Mouse (Mus musculus): Measurements from ENCODE around the gene Ccdc32. TPM values are rescaled to one million over a fixed set of nuclear protein-coding genes. Genes with fewer than 3 reads are reported as not detected.

Gene Ccdc32
- polyA plus RNA-seq, 1 experiment from 2014 or later, result 19.9 TPM

DNA sequence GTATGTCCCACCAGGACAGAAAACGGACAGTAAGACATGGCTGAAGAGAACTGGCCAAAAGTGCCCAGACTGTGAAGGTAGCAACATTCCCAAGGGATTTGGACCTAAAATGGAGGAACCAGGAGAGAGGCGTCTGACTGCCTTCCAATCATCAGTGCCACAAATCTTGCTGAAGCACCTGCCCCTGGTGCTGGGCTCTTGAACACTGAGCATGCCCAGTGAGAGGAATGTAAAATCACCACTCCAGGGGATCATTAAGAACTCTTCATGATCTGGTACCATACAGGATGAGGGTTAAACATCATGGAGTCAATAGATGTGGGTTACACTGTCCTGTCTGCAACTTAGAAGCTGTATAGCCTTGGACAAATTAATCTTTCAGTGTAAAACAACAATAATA, 16.0 kb upstream of the Ccdc32 start:
- H3K9ac ChIP-seq, result no peak overlapping the region
- H3K4me3 ChIP-seq (ENCODE audit: low read depth, low read length), result no peak overlapping the region
- DNase-seq (no peak), ATAC-seq (ENCODE audit: insufficient read depth) (no peak)
- H3K36me3 ChIP-seq (ENCODE audit: insufficient read depth), result peaks cover 14% of the 10 kb centered on the region; the same call in 1 of the 2 replicates
- no peaks in the 10 kb centered on the region for H3K9me3 ChIP-seq (ENCODE audit: low read depth, low read length)
- H3K27ac ChIP-seq (ENCODE audit: low read depth), result no peak overlapping the region
- H3K27me3 ChIP-seq (ENCODE audit: insufficient read depth, low read length), result no peaks in the 10 kb centered on the region
- WGBS, result 63% methylated on average over 2 of the region's 2 CpGs
- H3K4me1 ChIP-seq (ENCODE audit: insufficient read depth), result no peaks in the 10 kb centered on the region
- no peak for TF ChIP-seq CTCF (IDR thresholded peaks at IDR 0.05; ENCODE audit: low read depth)
- no peak overlapping the region for H3K4me2 ChIP-seq

DNA sequence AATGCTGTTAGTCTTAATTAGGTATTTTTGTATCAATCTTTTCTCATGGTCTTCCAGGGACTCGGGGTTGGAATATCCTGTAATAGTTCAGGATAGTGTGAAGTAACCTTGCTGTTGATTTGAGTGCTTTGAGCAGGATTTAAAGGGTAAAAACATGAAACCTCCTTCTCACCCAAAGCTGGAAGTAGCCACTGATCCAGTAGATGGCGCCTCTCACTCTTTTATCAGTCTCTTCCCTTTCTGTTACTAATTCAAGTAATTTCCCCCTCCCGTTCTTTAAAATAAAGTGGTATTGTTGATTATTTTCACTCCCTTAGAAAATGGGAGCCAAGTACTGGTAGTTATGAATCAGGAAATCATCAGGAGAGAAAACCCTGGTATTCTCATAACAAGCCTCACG, 11.7 kb upstream of the Ccdc32 start:
- H3K36me3 ChIP-seq (ENCODE audit: insufficient read depth), result peaks cover 38% of the 10 kb centered on the region
- H3K9ac ChIP-seq, result no peak overlapping the region
- TF ChIP-seq CTCF (IDR thresholded peaks at IDR 0.05; ENCODE audit: low read depth), result peak; percentile 53
- H3K27ac ChIP-seq (ENCODE audit: low read depth), result no peak overlapping the region
- ATAC-seq (ENCODE audit: insufficient read depth), result no peak
- H3K9me3 ChIP-seq (ENCODE audit: low read depth, low read length), result no peaks in the 10 kb centered on the region
- no peak overlapping the region for H3K4me3 ChIP-seq (ENCODE audit: low read depth, low read length)
- peak; percentile 72 for DNase-seq
- H3K4me2 ChIP-seq, result no peak overlapping the region
- no peaks in the 10 kb centered on the region for H3K4me1 ChIP-seq (ENCODE audit: insufficient read depth)
- WGBS, result 45% methylated on average over 4 of the region's 4 CpGs
- H3K27me3 ChIP-seq (ENCODE audit: insufficient read depth, low read length), result no peaks in the 10 kb centered on the region

GRCm38 (mm10) chr2:119035397-119035745, 6.2 kb upstream of the Ccdc32 start:
- WGBS, result 9% methylated on average over 7 of the region's 7 CpGs
- Histone ChIP-seq H3K9me3 (ENCODE audit: low read depth, low read length) (no peaks in the 10 kb centered on the region), H3K9ac (peak overlapping the region; percentile 84), H3K4me2 (peak overlapping the region; percentile 66), H3K4me1 (ENCODE audit: insufficient read depth) (no peaks in the 10 kb centered on the region), H3K27ac (ENCODE audit: low read depth) (no peak overlapping the region; the same call in 1 of the 2 replicates), H3K4me3 (ENCODE audit: low read depth, low read length) (peak overlapping the region; percentile 94), H3K27me3 (ENCODE audit: insufficient read depth, low read length) (no peaks in the 10 kb centered on the region), H3K36me3 (ENCODE audit: insufficient read depth) (peaks cover 24% of the 10 kb centered on the region)
- peak; percentile 47; the same call in 1 of the 2 replicates for ATAC-seq (ENCODE audit: insufficient read depth)
- TF ChIP-seq CTCF (IDR thresholded peaks at IDR 0.05; ENCODE audit: low read depth), result no peak
- no peak for DNase-seq

- Histone ChIP-seq H3K4me3 (ENCODE audit: low read depth, low read length) (peak within 1 kb of the TSS; percentile 94), H3K36me3 (ENCODE audit: insufficient read depth) (peaks cover 24% of the 10 kb centered on the region), H3K27ac (ENCODE audit: low read depth) (peak within 1 kb of the TSS; percentile 93), H3K9me3 (ENCODE audit: low read depth, low read length) (no peaks in the 10 kb centered on the region), H3K4me2 (peak within 1 kb of the TSS; percentile 66), H3K27me3 (ENCODE audit: insufficient read depth, low read length) (no peaks in the 10 kb centered on the region), H3K9ac (peak within 1 kb of the TSS; percentile 84), H3K4me1 (ENCODE audit: insufficient read depth) (no peaks in the 10 kb centered on the region)
- under 1% methylated on average over 49 of the region's 49 CpGs for whole genome bisulfite sequencing
- DNase-seq, result peak; percentile 99
- peak; percentile 98 for ATAC-seq (ENCODE audit: insufficient read depth)
- TF ChIP-seq CTCF (IDR thresholded peaks at IDR 0.05; ENCODE audit: low read depth), result peak; percentile 31; the same call in 1 of the 2 replicates
Measured at GRCm38 (mm10) chr2:119034656-119035396, 5.6 kb upstream of the Ccdc32 start, which contains the start of gene Rpusd2. Gene Rpusd2 (plus strand): TSS chr2:119034790.

- H3K27ac ChIP-seq (ENCODE audit: low read depth), result no peak overlapping the region
- H3K4me1 ChIP-seq (ENCODE audit: insufficient read depth), result 0 out of 2 replicates have a peak, but pooled peaks cover 3% of the 10 kb centered on the region
- ATAC-seq (ENCODE audit: insufficient read depth), result no peak
- H3K9me3 ChIP-seq (ENCODE audit: low read depth, low read length), result no peaks in the 10 kb centered on the region
- H3K27me3 ChIP-seq (ENCODE audit: insufficient read depth, low read length), result no peaks in the 10 kb centered on the region
- no peak overlapping the region for H3K9ac ChIP-seq
- no peak overlapping the region for H3K4me2 ChIP-seq
- no peak overlapping the region for H3K4me3 ChIP-seq (ENCODE audit: low read depth, low read length)
- no peak for DNase-seq
- peaks cover 6% of the 10 kb centered on the region; the same call in 1 of the 2 replicates for H3K36me3 ChIP-seq (ENCODE audit: insufficient read depth)
- TF ChIP-seq CTCF (IDR thresholded peaks at IDR 0.05; ENCODE audit: low read depth), result no peak
- 43% methylated on average over 4 of the region's 4 CpGs for WGBS
Measured at GRCm38 (mm10) chr2:119032191-119032590, 3.0 kb upstream of the Ccdc32 start.

DNA sequence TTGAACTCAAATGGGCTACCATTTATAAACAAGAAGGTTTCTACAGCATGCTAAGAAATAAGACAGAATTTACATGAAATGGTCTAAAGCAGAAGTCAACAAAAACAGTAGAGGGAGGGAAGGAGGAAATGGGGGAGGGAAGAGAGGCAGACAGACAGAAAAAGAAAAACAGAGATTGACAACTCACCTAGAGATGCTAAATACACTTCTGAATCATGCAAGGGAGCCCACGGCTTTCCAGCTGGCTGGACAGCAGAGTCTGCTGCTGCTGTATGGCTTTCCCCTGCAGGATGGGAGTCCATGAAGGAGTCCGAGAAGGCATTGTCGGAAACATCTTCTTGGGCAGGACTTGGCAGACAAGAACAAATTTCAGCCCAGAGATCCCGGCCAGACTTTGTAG, 2.2 kb downstream of the Ccdc32 start:
- WGBS, result 88% methylated on average over 4 of the region's 4 CpGs
- no peak overlapping the region for H3K9ac ChIP-seq
- H3K27me3 ChIP-seq (ENCODE audit: insufficient read depth, low read length), result no peaks in the 10 kb centered on the region
- no peaks in the 10 kb centered on the region for H3K9me3 ChIP-seq (ENCODE audit: low read depth, low read length)
- H3K27ac ChIP-seq (ENCODE audit: low read depth), result no peak overlapping the region
- TF ChIP-seq CTCF (IDR thresholded peaks at IDR 0.05; ENCODE audit: low read depth), result no peak
- peaks cover 9% of the 10 kb centered on the region for H3K36me3 ChIP-seq (ENCODE audit: insufficient read depth)
- no peak overlapping the region for H3K4me3 ChIP-seq (ENCODE audit: low read depth, low read length)
- DNase-seq (no peak), ATAC-seq (ENCODE audit: insufficient read depth) (no peak)
- no peak overlapping the region for H3K4me2 ChIP-seq
- 0 out of 2 replicates have a peak, but pooled peaks cover 3% of the 10 kb centered on the region for H3K4me1 ChIP-seq (ENCODE audit: insufficient read depth)

DNA sequence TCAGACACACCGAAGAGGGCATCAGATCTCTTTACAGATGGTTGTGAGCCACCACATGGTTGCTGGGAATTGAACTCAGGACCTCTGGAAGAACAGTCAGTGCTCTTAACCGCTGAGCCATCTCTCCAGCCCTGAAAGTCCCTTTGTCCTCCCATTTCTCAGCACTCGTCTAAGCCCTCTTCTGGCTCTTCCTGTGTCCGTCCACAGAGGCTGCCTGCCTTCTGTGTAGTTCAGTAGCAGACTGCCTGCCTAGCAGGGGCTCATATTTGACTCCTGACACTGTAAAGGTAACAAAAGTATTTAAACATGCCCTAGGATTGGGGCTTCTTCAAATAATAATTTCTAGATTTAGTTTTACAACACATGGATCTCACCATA, 4.0 kb downstream of the Ccdc32 start:
- ATAC-seq (ENCODE audit: insufficient read depth), result no peak
- H3K4me2 ChIP-seq, result no peak overlapping the region
- H3K36me3 ChIP-seq (ENCODE audit: insufficient read depth), result peaks cover 26% of the 10 kb centered on the region
- no peaks in the 10 kb centered on the region for H3K27me3 ChIP-seq (ENCODE audit: insufficient read depth, low read length)
- WGBS, result 81% methylated on average over 4 of the region's 4 CpGs
- 0 out of 2 replicates have a peak, but pooled peaks cover 3% of the 10 kb centered on the region for H3K4me1 ChIP-seq (ENCODE audit: insufficient read depth)
- H3K27ac ChIP-seq (ENCODE audit: low read depth), result no peak overlapping the region
- no peak overlapping the region for H3K4me3 ChIP-seq (ENCODE audit: low read depth, low read length)
- H3K9me3 ChIP-seq (ENCODE audit: low read depth, low read length), result no peaks in the 10 kb centered on the region
- TF ChIP-seq CTCF (IDR thresholded peaks at IDR 0.05; ENCODE audit: low read depth), result no peak
- DNase-seq, result no peak
- H3K9ac ChIP-seq, result no peak overlapping the region

Measured in lung, embryonic 14.5 days (tissue).